Mouse (Mus musculus) heart, embryonic 14.5 days (tissue): ENCODE results near the gene Ctdspl2. TPM values are rescaled to one million over a fixed set of nuclear protein-coding genes. Genes with fewer than 3 reads are reported as not detected.
A peak's percentile ranks its signal among the peaks of the same experiment; 100 is the strongest.
"Not testable (repeated sequence)": the region's sequence is repeated elsewhere in the genome, so short reads cannot be mapped to it uniquely, and the experiment has no call there.

Experiments
- ATAC-seq: fragments of 200-750 bp; cut with Nextera tagmentation; 2 replicates; pipeline ENCODE4 v1.8.0; 2017; ENCODE audit warnings: low read depth, moderate TSS enrichment; ENCODE audit not compliant: insufficient number of reproducible peaks, insufficient read depth, low FRiP score
- H3K27ac ChIP-seq, 2 experiments: fragments of 200-500 bp in 1 of 2; fragments of 300-500 bp in 1 of 2; sonication (generic) in 1 of 2; replicated peaks in 1 of 2; 2 replicates each; pipeline ENCODE4 v1.5.1; 2012 to 2014; ENCODE audit warnings: low read depth in 2 of 2, low read length in 2 of 2, control low read depth in 1 of 2, mild to moderate bottlenecking in 1 of 2, mixed read lengths in 1 of 2; ENCODE audit not compliant: control insufficient read depth in 1 of 2, insufficient read depth in 1 of 2
- H3K27me3 ChIP-seq: fragments of 300-500 bp; sonication (generic); 2 replicates; pipeline ENCODE4 v1.6.1; 2014; ENCODE audit warnings: mild to moderate bottlenecking, low read length, control low read depth; ENCODE audit not compliant: control insufficient read depth, insufficient read depth
- H3K36me3 ChIP-seq: fragments of 300-500 bp; sonication (generic); 2 replicates; pipeline ENCODE4 v1.6.1; 2014; ENCODE audit warnings: mild to moderate bottlenecking, control low read depth, low read length, mixed read lengths; ENCODE audit not compliant: control insufficient read depth, insufficient read depth
- H3K4me1 ChIP-seq, 2 experiments: fragments of 200-500 bp in 1 of 2; fragments of 300-500 bp in 1 of 2; sonication (generic) in 1 of 2; 2 replicates each; pipeline ENCODE4 v1.6.1; 2012 to 2014; ENCODE audit warnings: low read length in 2 of 2, control low read depth in 1 of 2, mixed read lengths in 1 of 2; ENCODE audit not compliant: control insufficient read depth in 2 of 2, insufficient read depth in 2 of 2
- H3K4me2 ChIP-seq: fragments of 300-500 bp; sonication (generic); 2 replicates; pipeline ENCODE4 v1.6.1; 2014; ENCODE audit warnings: mild to moderate bottlenecking, low read length
- H3K4me3 ChIP-seq, 2 experiments: fragments of 200-500 bp in 1 of 2; fragments of 300-500 bp in 1 of 2; sonication (generic) in 1 of 2; 2 replicates each; pipeline ENCODE4 v1.5.1; 2012 to 2014; ENCODE audit warnings: low read length in 2 of 2, mild to moderate bottlenecking in 2 of 2, control low read depth in 1 of 2, low read depth in 1 of 2, moderate library complexity in 1 of 2; ENCODE audit not compliant: control insufficient read depth in 1 of 2, insufficient read depth in 1 of 2
- H3K9ac ChIP-seq: fragments of 300-500 bp; sonication (generic); 2 replicates; pipeline ENCODE4 v1.6.1; 2014; ENCODE audit warnings: mild to moderate bottlenecking, low read length
- H3K9me3 ChIP-seq: fragments of 300-500 bp; sonication (generic); 2 replicates; pipeline ENCODE4 v1.6.1; 2016; ENCODE audit warnings: low read length, control low read depth; ENCODE audit not compliant: control insufficient read depth
- WGBS: fragments of 180-500 bp; shearing (Covaris S2); extraction: QIAGEN DNeasy Blood & Tissue Kit; methylation state at CpG from one replicate; pipeline ENCODE4 v1.1.7; 2014; 5-methylcytosine and 5-hydroxymethylcytosine counted together
- polyA plus RNA-seq: library from polyadenylated mRNA; unstranded; fragments of >200 nt; fragmentation: Nextera tagmentation; extraction: Ambion mirVana; gene quantifications from 2 replicates; pipeline ENCODE4 v1.2.1, GENCODE M21; 2014

Gene Ctdspl2
- polyA plus RNA-seq, 1 experiment from 2014 or later, result 35.7 TPM

- H3K4me2 ChIP-seq, result peak overlapping the region; percentile 83
- H3K4me3 ChIP-seq, result peak overlapping the region; percentile 73 to 94; a peak in 3 of 4 replicates
- H3K9ac ChIP-seq, result peak overlapping the region; percentile 98
- no peak for ATAC-seq
- H3K27ac ChIP-seq, result peak overlapping the region in 1 of 2 experiments; percentile 97; a peak in 2 of 4 replicates
- H3K9me3 ChIP-seq, result no peaks in the 10 kb centered on the region
- H3K36me3 ChIP-seq, result peaks cover 23% of the 10 kb centered on the region
- H3K4me1 ChIP-seq, result peaks cover 0 to 13% of the 10 kb centered on the region in 2 experiments; a peak in 2 of 4 replicates
- H3K27me3 ChIP-seq, result no peaks in the 10 kb centered on the region
- WGBS, result 5% methylated on average over 8 of the region's 8 CpGs
Observed at GRCm38 (mm10) chr2:121957216-121957792, 1.5 kb downstream of the Ctdspl2 start.

- no peak overlapping the region for H3K4me3 ChIP-seq
- no peak overlapping the region for H3K9ac ChIP-seq
- no peaks in the 10 kb centered on the region for H3K9me3 ChIP-seq
- no peaks in the 10 kb centered on the region for H3K4me1 ChIP-seq
- 86% methylated on average over 1 of the region's 1 CpGs for WGBS
- no peaks in the 10 kb centered on the region for H3K27me3 ChIP-seq
- H3K4me2 ChIP-seq, result no peak overlapping the region
- no peak for ATAC-seq
- H3K36me3 ChIP-seq, result peaks cover 63% of the 10 kb centered on the region
- H3K27ac ChIP-seq, result no peak overlapping the region
Observed at GRCm38 (mm10) chr2:121995738-121996137, 39.9 kb downstream of the Ctdspl2 start.

GRCm38 (mm10) chr2:122008832-122009231 lies 53.0 kb downstream of the Ctdspl2 start:
- Histone ChIP-seq H3K9ac (no peak overlapping the region), H3K36me3 (peaks cover 64% of the 10 kb centered on the region), H3K9me3 (no peaks in the 10 kb centered on the region), H3K4me1 (no peaks in the 10 kb centered on the region), H3K27ac (no peak overlapping the region), H3K4me2 (no peak overlapping the region), H3K27me3 (no peaks in the 10 kb centered on the region), H3K4me3 (no peak overlapping the region)
- WGBS, result 93% methylated on average over 3 of the region's 3 CpGs
- no peak for ATAC-seq

GRCm38 (mm10) chr2:122011441-122011840 lies 55.6 kb downstream of the Ctdspl2 start:
- no peak for ATAC-seq
- H3K4me3 ChIP-seq, result no peak overlapping the region
- H3K27ac ChIP-seq, result no peak overlapping the region
- no peak overlapping the region for H3K9ac ChIP-seq
- H3K4me2 ChIP-seq, result no peak overlapping the region
- H3K9me3 ChIP-seq, result no peaks in the 10 kb centered on the region
- H3K36me3 ChIP-seq, result peaks cover 61% of the 10 kb centered on the region
- no peaks in the 10 kb centered on the region for H3K4me1 ChIP-seq
- WGBS, result 86% methylated on average over 7 of the region's 7 CpGs
- no peaks in the 10 kb centered on the region for H3K27me3 ChIP-seq

- Histone ChIP-seq H3K4me3 (no peak overlapping the region), H3K9me3 (no peaks in the 10 kb centered on the region), H3K36me3 (peaks cover 14% of the 10 kb centered on the region), H3K4me1 (no peaks in the 10 kb centered on the region), H3K4me2 (no peak overlapping the region), H3K27me3 (no peaks in the 10 kb centered on the region), H3K27ac (no peak overlapping the region), H3K9ac (no peak overlapping the region)
- no peak for ATAC-seq
- WGBS, result 58% methylated on average over 1 of the region's 1 CpGs
Observed at GRCm38 (mm10) chr2:122018705-122019104, 62.9 kb downstream of the Ctdspl2 start.

- H3K4me1 ChIP-seq, result no peaks in the 10 kb centered on the region
- no peak overlapping the region for H3K9ac ChIP-seq
- no peaks in the 10 kb centered on the region for H3K9me3 ChIP-seq
- ATAC-seq, result no peak
- WGBS, result 76% methylated on average over 2 of the region's 2 CpGs
- H3K36me3 ChIP-seq, result no peaks in the 10 kb centered on the region
- H3K4me2 ChIP-seq, result no peak overlapping the region
- H3K4me3 ChIP-seq, result no peak overlapping the region
- H3K27ac ChIP-seq, result no peak overlapping the region
- H3K27me3 ChIP-seq, result no peaks in the 10 kb centered on the region
Observed at GRCm38 (mm10) chr2:122022284-122022683, 66.5 kb downstream of the Ctdspl2 start.

- not testable (repeated sequence) for H3K9ac ChIP-seq, H3K9me3 ChIP-seq, H3K27me3 ChIP-seq, H3K27ac ChIP-seq, ATAC-seq, H3K4me3 ChIP-seq
- Histone ChIP-seq H3K4me2 (peak overlapping the region; percentile 79; the same call in 1 of the 2 replicates), H3K36me3 (peaks cover 16% of the 10 kb centered on the region), H3K4me1 (peaks cover 0 to 10% of the 10 kb centered on the region in 2 experiments; a peak in 2 of 4 replicates)
- 92% methylated on average over 10 of the region's 10 CpGs for WGBS
Observed at GRCm38 (mm10) chr2:122027091-122027490, 71.3 kb downstream of the Ctdspl2 start.
